Mouse (Mus musculus) lung, adult 10 weeks (tissue): Measurements from ENCODE around the gene Kif9. TPM values are rescaled to one million over a fixed set of nuclear protein-coding genes. Genes with fewer than 3 reads are reported as not detected.

ENCODE experiments used
- polyA plus RNA-seq: library from polyadenylated mRNA; stranded (reverse); fragments of 350-450 nt; fragmentation: Illumina TruSeq; extraction: RNeasy Lipid Tissue Mini Kit (QIAGEN cat#74804); gene quantifications from one replicate; pipeline ENCODE4 v1.2.3, GENCODE M21; 2014; ENCODE audit warnings: low read depth, low replicate concordance; ENCODE audit not compliant: insufficient read depth

Kif9 gene
- 4.5 TPM for polyA plus RNA-seq

GRCm38 (mm10) chr9:110476124-110477091 lies at the start of gene Kif9, which contains the start of gene Klhl18:
Gene Kif9 (plus strand): TSS chr9:110476958.
Gene Klhl18 (minus strand): TSS chr9:110476694.

GRCm38 (mm10) chr9:110532538-110533291 lies 56.0 kb downstream of the Kif9 start, which contains the start of gene Setd2:
Gene Setd2 (plus strand): TSS chr9:110532597.

Other genes starting within 250 kb of the Kif9 start
- gene Cspg5, start 233.2 kb upstream of the Kif9 start, polyA plus RNA-seq = 0.50 TPM
- 4.6 TPM for gene Elp6, start 171.8 kb upstream of the Kif9 start, polyA plus RNA-seq
- 19.0 TPM for gene Scap, start 143.7 kb upstream of the Kif9 start, polyA plus RNA-seq
- gene Ptpn23, start 68.7 kb upstream of the Kif9 start, polyA plus RNA-seq = 13.4 TPM
- 0.45 TPM for gene Ngp, start 57.2 kb upstream of the Kif9 start, polyA plus RNA-seq
- gene Klhl18, start 264 bp upstream of the Kif9 start, polyA plus RNA-seq = 6.5 TPM
- 32.7 TPM for gene Setd2, start 55.6 kb downstream of the Kif9 start, polyA plus RNA-seq
- 19.5 TPM for gene Nradd, start 147.5 kb downstream of the Kif9 start, polyA plus RNA-seq
- 10.7 TPM for gene Nbeal2, start 177.2 kb downstream of the Kif9 start, polyA plus RNA-seq
- gene Ccdc12, start 179.5 kb downstream of the Kif9 start, polyA plus RNA-seq = 141 TPM